Mouse (Mus musculus) embryonic facial prominence, embryonic 14.5 days (tissue): Measurements from ENCODE around the gene Bpi. TPM values are rescaled to one million over a fixed set of nuclear protein-coding genes. Genes with fewer than 3 reads are reported as not detected.

ENCODE experiments used
- ATAC-seq: fragments of 200-750 bp; cut with Nextera tagmentation; 2 replicates; pipeline ENCODE4 v1.8.0; 2017; ENCODE audit warnings: low read depth, moderate number of reproducible peaks, moderate TSS enrichment
- DNase-seq: peaks from one replicate; pipeline ENCODE4 v3.0.0-alpha.2; 2015; ENCODE audit warnings: low spot score
- H3K27ac ChIP-seq: fragments of 300-500 bp; sonication (generic); replicated peaks from 2 replicates; pipeline ENCODE4 v1.5.1; 2014; ENCODE audit warnings: low read depth, mild to moderate bottlenecking, low read length, moderate library complexity
- H3K27me3 ChIP-seq: fragments of 300-500 bp; sonication (generic); replicated peaks from 2 replicates; pipeline ENCODE4 v1.6.1; 2014; ENCODE audit warnings: low read length; ENCODE audit not compliant: control insufficient read depth, insufficient read depth
- H3K36me3 ChIP-seq: fragments of 300-500 bp; sonication (generic); 2 replicates; pipeline ENCODE4 v1.6.1; 2014; ENCODE audit warnings: low read length, mixed read lengths; ENCODE audit not compliant: control insufficient read depth, insufficient read depth
- H3K4me1 ChIP-seq: fragments of 300-500 bp; sonication (generic); 2 replicates; pipeline ENCODE4 v1.6.1; 2014; ENCODE audit warnings: antibody characterized with exemption, low read length; ENCODE audit not compliant: control insufficient read depth, insufficient read depth
- H3K4me2 ChIP-seq: fragments of 300-500 bp; sonication (generic); 2 replicates; pipeline ENCODE4 v1.6.1; 2014; ENCODE audit warnings: low read depth, mild to moderate bottlenecking, low read length, moderate library complexity, mixed read lengths
- H3K4me3 ChIP-seq: fragments of 300-500 bp; sonication (generic); 2 replicates; pipeline ENCODE4 v1.5.1; 2014; ENCODE audit warnings: low read depth, mild to moderate bottlenecking, low read length
- H3K9ac ChIP-seq: fragments of 300-500 bp; sonication (generic); 2 replicates; pipeline ENCODE4 v1.6.1; 2014; ENCODE audit warnings: low read depth, mild to moderate bottlenecking, low read length, moderate library complexity, mixed read lengths
- H3K9me3 ChIP-seq: fragments of 300-500 bp; sonication (generic); 2 replicates; pipeline ENCODE4 v1.6.1; 2016; ENCODE audit warnings: low read length; ENCODE audit not compliant: control insufficient read depth
- WGBS: fragments of 180-500 bp; shearing (Covaris S2); extraction: QIAGEN DNeasy Blood & Tissue Kit; methylation state at CpG from one replicate; pipeline ENCODE4 v1.1.7; 2014; 5-methylcytosine and 5-hydroxymethylcytosine counted together
- polyA plus RNA-seq: library from polyadenylated mRNA; unstranded; fragments of >200 nt; fragmentation: Nextera tagmentation; extraction: Ambion mirVana; gene quantifications from 2 replicates; pipeline ENCODE4 v1.2.1, GENCODE M21; 2014

Gene Bpi
- polyA plus RNA-seq, 1 experiment from 2014 or later: not detected

GRCm38 (mm10) chr2:158247852-158248251 is 10.0 kb upstream of the Bpi start:
- no peak for DNase-seq
- Histone ChIP-seq H3K36me3 (no peaks in the 10 kb centered on the region), H3K4me3 (no peak overlapping the region), H3K4me2 (no peak overlapping the region), H3K9me3 (no peaks in the 10 kb centered on the region), H3K4me1 (no peaks in the 10 kb centered on the region), H3K27me3 (no peaks in the 10 kb centered on the region), H3K9ac (no peak overlapping the region), H3K27ac (no peak overlapping the region)
- no peak for ATAC-seq
- 73% methylated on average over 6 of the region's 6 CpGs for WGBS

- no peak overlapping the region for H3K9ac ChIP-seq
- no peaks in the 10 kb centered on the region for H3K4me1 ChIP-seq
- peak; percentile 55 for DNase-seq
- WGBS: 59% methylated on average over 7 of the region's 7 CpGs
- peak; percentile 30; the same call in 1 of the 2 replicates for ATAC-seq
- H3K36me3 ChIP-seq: no peaks in the 10 kb centered on the region
- no peaks in the 10 kb centered on the region for H3K9me3 ChIP-seq
- H3K27ac ChIP-seq: no peak overlapping the region
- no peaks in the 10 kb centered on the region for H3K27me3 ChIP-seq
- no peak overlapping the region for H3K4me2 ChIP-seq
- no peak overlapping the region for H3K4me3 ChIP-seq
These were observed 9.6 kb upstream of the Bpi start for GRCm38 (mm10) chr2:158248318-158248717.

- no peak overlapping the region for H3K4me2 ChIP-seq
- 57% methylated on average over 4 of the region's 4 CpGs for WGBS
- no peaks in the 10 kb centered on the region for H3K9me3 ChIP-seq
- no peaks in the 10 kb centered on the region for H3K4me1 ChIP-seq
- no peaks in the 10 kb centered on the region for H3K36me3 ChIP-seq
- no peak overlapping the region for H3K4me3 ChIP-seq
- no peak overlapping the region for H3K27ac ChIP-seq
- no peak overlapping the region for H3K9ac ChIP-seq
- DNase-seq (no peak), ATAC-seq (no peak)
- H3K27me3 ChIP-seq: no peaks in the 10 kb centered on the region
These were observed 7.3 kb upstream of the Bpi start for GRCm38 (mm10) chr2:158250558-158250957.

GRCm38 (mm10) chr2:158253806-158254205 is 4.1 kb upstream of the Bpi start:
- WGBS: 65% methylated on average over 5 of the region's 5 CpGs
- no peak for DNase-seq
- H3K9me3 ChIP-seq: no peaks in the 10 kb centered on the region
- H3K36me3 ChIP-seq: no peaks in the 10 kb centered on the region
- H3K9ac ChIP-seq: no peak overlapping the region
- peaks cover 16% of the 10 kb centered on the region for H3K4me1 ChIP-seq
- no peak overlapping the region for H3K4me3 ChIP-seq
- H3K27ac ChIP-seq: no peak overlapping the region
- no peak overlapping the region for H3K4me2 ChIP-seq
- H3K27me3 ChIP-seq: no peaks in the 10 kb centered on the region
- no peak for ATAC-seq

- Histone ChIP-seq H3K27ac (no peak overlapping the region), H3K9ac (no peak overlapping the region)
- 12% methylated on average over 5 of the region's 5 CpGs for WGBS
These were observed 1.0 kb upstream of the Bpi start for GRCm38 (mm10) chr2:158256894-158257293.

GRCm38 (mm10) chr2:158258781-158259180 is 887 bp downstream of the Bpi start:
- Histone ChIP-seq H3K27me3 (no peaks in the 10 kb centered on the region), H3K27ac (no peak overlapping the region), H3K9ac (no peak overlapping the region), H3K4me3 (no peak overlapping the region), H3K4me1 (peaks cover 16% of the 10 kb centered on the region), H3K9me3 (no peaks in the 10 kb centered on the region), H3K36me3 (no peaks in the 10 kb centered on the region), H3K4me2 (no peak overlapping the region; the same call in 1 of the 2 replicates)
- DNase-seq (peak; percentile 72), ATAC-seq (peak; percentile 39; the same call in 1 of the 2 replicates)
- WGBS: 8% methylated on average over 12 of the region's 12 CpGs

More at GRCm38 (mm10) chr2:158256894-158257293, 1.0 kb upstream of the Bpi start:
- Histone ChIP-seq H3K4me2 (0 out of 2 replicates have a peak overlapping the region, but pooled peaks have one; percentile 8), H3K9me3 (no peaks in the 10 kb centered on the region), H3K36me3 (no peaks in the 10 kb centered on the region), H3K4me1 (peaks cover 16% of the 10 kb centered on the region), H3K27me3 (no peaks in the 10 kb centered on the region), H3K4me3 (no peak overlapping the region)
- ATAC-seq: 0 out of 2 replicates have a peak, but pooled peaks have one; percentile 54
- peak; percentile 71 for DNase-seq

- Histone ChIP-seq H3K9ac (no peak overlapping the region), H3K4me1 (peaks cover 16% of the 10 kb centered on the region), H3K36me3 (no peaks in the 10 kb centered on the region), H3K4me2 (no peak overlapping the region), H3K27me3 (no peaks in the 10 kb centered on the region), H3K9me3 (no peaks in the 10 kb centered on the region), H3K4me3 (no peak overlapping the region), H3K27ac (no peak overlapping the region)
- ATAC-seq (no peak), DNase-seq (no peak)
- WGBS: 74% methylated on average over 8 of the region's 8 CpGs
These were observed 1.6 kb downstream of the Bpi start for GRCm38 (mm10) chr2:158259498-158259897.

GRCm38 (mm10) chr2:158264877-158265276 is 7.0 kb downstream of the Bpi start:
- Histone ChIP-seq H3K36me3 (no peaks in the 10 kb centered on the region), H3K27ac (no peak overlapping the region), H3K4me1 (no peaks in the 10 kb centered on the region), H3K9me3 (no peaks in the 10 kb centered on the region), H3K27me3 (no peaks in the 10 kb centered on the region), H3K9ac (no peak overlapping the region), H3K4me3 (no peak overlapping the region), H3K4me2 (no peak overlapping the region)
- DNase-seq (no peak), ATAC-seq (no peak)
- 84% methylated on average over 3 of the region's 3 CpGs for WGBS

GRCm38 (mm10) chr2:158270017-158270416 is 12.1 kb downstream of the Bpi start:
- H3K27ac ChIP-seq: no peak overlapping the region
- H3K9ac ChIP-seq: no peak overlapping the region
- WGBS: 76% methylated on average over 8 of the region's 8 CpGs
- no peak overlapping the region for H3K4me3 ChIP-seq
- DNase-seq (no peak), ATAC-seq (no peak)
- no peaks in the 10 kb centered on the region for H3K9me3 ChIP-seq
- no peak overlapping the region for H3K4me2 ChIP-seq
- H3K4me1 ChIP-seq: no peaks in the 10 kb centered on the region
- no peaks in the 10 kb centered on the region for H3K36me3 ChIP-seq
- no peaks in the 10 kb centered on the region for H3K27me3 ChIP-seq
